ENCODE assay signal across 11 mouse cellular contexts in the genomic region with DNA sequence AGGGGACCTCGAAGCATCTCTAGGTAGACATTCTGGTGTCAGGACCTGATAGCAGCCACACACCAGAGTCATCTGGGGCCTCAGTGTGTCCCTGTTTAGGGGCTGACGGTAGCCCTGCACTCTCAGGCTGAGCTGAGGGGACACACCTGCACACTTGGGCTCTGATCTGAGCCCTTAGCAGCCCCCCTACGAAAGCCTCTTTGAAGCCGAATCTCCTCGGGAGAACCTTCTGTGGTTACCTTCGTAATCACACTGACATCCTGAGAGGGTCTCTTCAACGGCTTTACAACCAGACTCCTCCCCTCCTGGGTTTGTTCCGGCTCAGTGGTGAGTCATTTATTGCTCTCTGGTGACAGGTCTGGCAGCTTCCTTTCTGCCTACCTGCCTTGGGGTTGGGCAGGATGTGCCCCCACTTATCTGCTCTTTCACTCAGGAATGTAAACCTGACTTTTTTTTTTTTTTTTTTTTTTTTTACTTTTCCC. TPM values are rescaled to one million over a fixed set of nuclear protein-coding genes. Genes with fewer than 3 reads are reported as not detected.
A peak's percentile ranks its signal among the peaks of the same experiment; 100 is the strongest.
DNase-seq lines count a peak whose midpoint lies in the region; ATAC-seq and TF ChIP-seq lines count a peak whose summit lies in the region.
"Had no signal": no experiment of that assay in that cellular context is flagged by ENCODE, and none has a peak within 500 bp of the region (broad histone marks: within the 10 kb centered on the region; RNA-seq: fewer than 3 reads in every experiment).

No protein-coding gene starts in this region.

- H3K27me3 ChIP-seq in kidney, embryonic 16.5 days (ENCODE audit: insufficient read depth, low read length), result no peaks in the 10 kb centered on the region
- no peaks in the 10 kb centered on the region for H3K27me3 ChIP-seq in lung, embryonic 14.5 days (ENCODE audit: insufficient read depth, low read length)
- H3K27me3 ChIP-seq: hindbrain, embryonic 15.5 days; Patski had no signal

- H3K4me1 ChIP-seq in kidney, embryonic 16.5 days (ENCODE audit: insufficient read depth, low read length), result peaks cover 42% of the 10 kb centered on the region
- peaks cover 22% of the 10 kb centered on the region for H3K4me1 ChIP-seq in lung, embryonic 14.5 days (ENCODE audit: insufficient read depth)

- DNase-seq in kidney, postnatal 10 days, result no peak
- DNase-seq in embryo, embryonic 11 days, result peak; percentile 26
- DNase-seq in lung, embryonic 14.5 days, result peak; percentile 71
- peak; percentile 71 to 78 for DNase-seq in thymus, postnatal 10 days (ENCODE audit: low spot score in 2 of 2)
- no peak for DNase-seq in right cerebral cortex, postnatal 25 days
- no peak for DNase-seq in ovary, adult 18-20 months (ENCODE audit: low spot score)
- DNase-seq in right cerebral cortex, adult 2 months (ENCODE audit: low spot score in 2 of 2), result no peak

- no peaks in the 10 kb centered on the region for H3K9me3 ChIP-seq in kidney, embryonic 16.5 days (ENCODE audit: low read length)
- no peaks in the 10 kb centered on the region for H3K9me3 ChIP-seq in lung, embryonic 14.5 days (ENCODE audit: low read depth, low read length)
- H3K9me3 ChIP-seq: hindbrain, embryonic 15.5 days had no signal

- H3K9ac ChIP-seq in kidney, embryonic 16.5 days (replicated peaks; ENCODE audit: low read length), result no peak overlapping the region
- no peak overlapping the region for H3K9ac ChIP-seq in lung, embryonic 14.5 days
- H3K9ac ChIP-seq: hindbrain, embryonic 15.5 days had no signal

- WGBS in kidney, embryonic 16.5 days, result 9% methylated on average over 8 of the region's 8 CpGs
- WGBS in lung, embryonic 14.5 days, result 12% methylated on average over 8 of the region's 8 CpGs

- no peaks in the 10 kb centered on the region for H3K36me3 ChIP-seq in kidney, embryonic 16.5 days (ENCODE audit: insufficient read depth, low read length)
- no peaks in the 10 kb centered on the region for H3K36me3 ChIP-seq in lung, embryonic 14.5 days (ENCODE audit: insufficient read depth)
- H3K36me3 ChIP-seq: hindbrain, embryonic 15.5 days had no signal

- H3K27ac ChIP-seq in kidney, embryonic 16.5 days (ENCODE audit: low read length), result peak overlapping the region; percentile 84
- H3K27ac ChIP-seq in lung, embryonic 14.5 days (ENCODE audit: low read depth), result peak overlapping the region; percentile 79
- H3K27ac ChIP-seq: hindbrain, embryonic 15.5 days had no signal

- H3K4me2 ChIP-seq in kidney, embryonic 16.5 days (replicated peaks; ENCODE audit: low read depth, low read length), result no peak overlapping the region
- 0 out of 2 replicates have a peak overlapping the region, but pooled peaks have one; percentile 5 for H3K4me2 ChIP-seq in lung, embryonic 14.5 days
- H3K4me2 ChIP-seq: hindbrain, embryonic 15.5 days had no signal

- peak; percentile 69 for ATAC-seq in kidney, embryonic 16.5 days (ENCODE audit: low FRiP score, low TSS enrichment)
- peak; percentile 85 for ATAC-seq in lung, embryonic 14.5 days (ENCODE audit: insufficient read depth)
- ATAC-seq: Patski had no signal

- TF ChIP-seq CTCF in lung, embryonic 14.5 days (IDR thresholded peaks at IDR 0.05; ENCODE audit: low read depth), result no peak

- no peak overlapping the region for H3K4me3 ChIP-seq in kidney, embryonic 16.5 days (ENCODE audit: low read length)
- H3K4me3 ChIP-seq in lung, embryonic 14.5 days (ENCODE audit: low read depth, low read length), result no peak overlapping the region
- H3K4me3 ChIP-seq: hindbrain, embryonic 15.5 days; megakaryocyte, embryonic 14.5 days had no signal

RNA-seq across cellular contexts. Expression of a gene that starts 45.5 kb away (rescaled TPM):
- polyA plus RNA-seq in kidney, embryonic 16.5 days (2015; fragmentation: Nextera tagmentation; extraction: Ambion mirVana), result 55.5 and 57.4 TPM in 2 replicates
- 55.7 and 55.9 TPM in 2 replicates for polyA plus RNA-seq in lung, embryonic 14.5 days (2014; fragmentation: Nextera tagmentation; extraction: Ambion mirVana)

Comparison
In these comparisons a context has a peak if more than half of its experiments do, and no peak if none do; other contexts are left out.
1. DNase-seq: peak in embryo, embryonic 11 days (single experiment), lung, embryonic 14.5 days (single experiment) and thymus, postnatal 10 days (2 of 2); none in kidney, postnatal 10 days (single experiment), right cerebral cortex, postnatal 25 days (single experiment), ovary, adult 18-20 months (single experiment) and right cerebral cortex, adult 2 months (0 of 2).